Mouse (Mus musculus): ENCODE results near the gene Cdc34. TPM values are rescaled to one million over a fixed set of nuclear protein-coding genes. Genes with fewer than 3 reads are reported as not detected.
A peak's percentile ranks its signal among the peaks of the same experiment; 100 is the strongest.
"Not testable (repeated sequence)": the region's sequence is repeated elsewhere in the genome, so short reads cannot be mapped to it uniquely, and the experiment has no call there.

Cdc34 gene
- total RNA-seq, 2 experiments from 2014 or later = 72.6 to 78.1 TPM

DNA sequence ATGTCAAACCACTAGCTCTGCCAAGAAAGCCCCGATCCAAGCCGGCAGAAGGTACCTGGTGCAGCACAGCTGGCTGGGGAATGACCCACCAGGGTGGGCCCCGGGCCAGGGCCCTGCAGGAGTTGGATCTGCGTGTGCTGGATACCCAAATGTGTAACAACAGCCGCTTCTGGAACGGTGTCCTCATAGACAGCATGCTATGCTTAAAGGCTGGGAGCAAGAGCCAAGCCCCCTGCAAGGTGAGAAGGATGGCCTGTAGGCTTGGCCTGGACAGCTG, 12.3 kb downstream of the Cdc34 start:
- no peak for DNase-seq (ENCODE audit: low spot score in 2 of 2)

DNA sequence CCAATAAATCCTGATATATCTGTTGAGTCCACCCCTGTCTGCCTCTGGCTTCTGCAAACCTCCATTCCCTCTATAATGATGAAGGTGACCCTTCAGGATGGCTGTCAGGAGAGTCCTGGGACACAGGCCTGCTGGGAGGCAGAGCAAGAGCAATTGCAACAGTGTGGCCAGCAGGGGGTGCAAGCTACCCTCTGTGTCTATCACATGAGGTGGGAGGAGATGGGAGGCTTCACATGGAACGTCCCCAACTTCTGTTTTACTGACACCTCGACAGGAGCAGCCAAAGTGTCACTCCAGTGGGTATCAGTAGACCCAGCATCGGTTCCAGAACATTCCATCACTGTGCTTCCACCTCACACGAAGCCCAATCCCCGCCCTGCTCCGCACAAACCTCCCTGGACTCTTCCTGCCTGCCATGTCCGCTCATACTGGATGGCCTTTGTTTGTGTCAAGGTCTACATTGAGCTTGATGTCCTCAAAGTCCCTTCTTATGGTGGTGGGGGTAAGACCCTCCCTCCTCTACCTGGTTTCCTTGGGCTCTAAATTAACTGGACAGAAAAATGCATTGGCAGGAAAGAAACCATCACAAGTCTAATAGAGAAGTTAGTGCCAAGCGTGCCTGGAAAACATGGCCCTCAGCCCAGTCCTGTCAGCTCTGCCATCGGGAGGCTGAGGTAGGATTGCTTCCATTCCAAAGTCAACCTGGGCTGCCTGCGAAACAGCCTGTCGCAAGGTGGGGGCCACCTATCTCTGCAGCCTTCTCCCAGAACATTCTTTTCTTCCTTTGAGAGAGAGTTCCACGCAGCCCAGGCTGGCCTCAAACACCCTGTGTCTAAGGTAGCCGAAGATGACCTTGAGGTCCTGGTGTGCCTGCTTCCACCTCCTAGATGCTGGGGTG, 13.5 kb downstream of the Cdc34 start:
- DNase-seq (ENCODE audit: low spot score in 2 of 2) = peak; percentile 56 to 72

DNA sequence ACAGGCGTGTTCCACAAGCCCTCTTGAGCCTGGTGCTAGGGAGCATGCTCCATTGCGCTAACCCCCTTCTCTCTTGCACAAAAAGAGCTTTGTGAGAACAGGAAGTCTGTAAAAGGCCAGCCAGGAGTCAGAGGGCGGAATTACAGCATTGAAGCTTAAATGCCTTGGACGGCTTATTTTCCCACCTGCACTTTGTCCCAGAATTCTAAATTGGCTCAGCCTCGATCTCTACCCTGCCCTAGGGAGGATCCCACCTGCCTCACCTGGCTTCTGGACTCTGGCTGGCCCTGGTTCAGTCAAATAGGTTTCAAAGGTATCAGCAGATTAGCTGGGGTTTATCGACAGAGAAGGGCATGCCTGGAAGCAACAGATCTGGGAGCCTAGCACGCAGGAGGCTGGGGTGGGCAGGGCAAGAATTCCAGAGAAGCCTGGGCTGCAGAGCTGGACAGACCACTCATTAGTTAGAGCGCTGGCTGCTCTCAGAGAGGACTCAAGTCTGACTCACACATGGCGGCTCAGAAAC, 14.2 kb downstream of the Cdc34 start:
- no peak for DNase-seq (ENCODE audit: low spot score in 2 of 2)

DNA sequence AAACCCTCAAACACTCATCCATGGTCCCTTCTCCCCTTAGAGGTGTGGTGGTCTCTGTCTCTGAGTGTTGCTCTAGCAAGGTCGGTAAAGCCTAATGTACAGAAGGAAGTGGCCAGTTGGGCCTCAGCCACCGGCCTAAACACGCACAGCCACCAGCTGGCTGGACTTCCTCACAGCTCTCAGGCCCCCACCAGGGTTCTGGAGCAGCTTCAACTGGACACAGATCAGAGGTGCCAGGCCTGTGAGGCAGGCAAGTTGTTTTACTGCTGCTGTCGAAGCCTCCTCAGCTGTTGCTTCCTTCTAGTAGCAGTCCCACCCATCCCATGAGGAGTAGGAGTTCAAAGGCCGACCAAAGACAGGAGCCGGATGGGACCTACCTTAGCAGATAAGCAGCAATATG, 15.9 kb downstream of the Cdc34 start:
- DNase-seq (ENCODE audit: low spot score in 2 of 2) = no peak

DNA sequence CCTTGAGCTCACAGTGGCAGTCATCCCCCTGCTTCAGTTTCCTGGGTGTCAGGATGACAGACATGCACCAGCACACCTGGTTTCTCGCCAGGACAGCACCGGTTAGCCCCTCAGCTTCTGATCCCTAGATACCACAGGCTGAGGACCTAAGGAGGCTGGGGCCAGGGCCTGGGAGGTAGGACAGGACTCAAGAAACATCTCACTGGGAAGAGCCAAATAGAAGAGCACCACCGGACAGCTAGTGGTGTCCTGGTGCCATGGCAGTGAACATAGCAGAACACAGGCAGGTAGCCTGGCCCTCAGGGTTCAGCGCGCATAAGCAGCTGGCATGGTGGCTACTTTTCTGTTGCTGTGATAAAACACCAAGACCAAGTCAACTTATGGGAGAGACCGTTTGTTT, 16.5 kb downstream of the Cdc34 start:
- no peak for DNase-seq (ENCODE audit: low spot score in 2 of 2)

DNA sequence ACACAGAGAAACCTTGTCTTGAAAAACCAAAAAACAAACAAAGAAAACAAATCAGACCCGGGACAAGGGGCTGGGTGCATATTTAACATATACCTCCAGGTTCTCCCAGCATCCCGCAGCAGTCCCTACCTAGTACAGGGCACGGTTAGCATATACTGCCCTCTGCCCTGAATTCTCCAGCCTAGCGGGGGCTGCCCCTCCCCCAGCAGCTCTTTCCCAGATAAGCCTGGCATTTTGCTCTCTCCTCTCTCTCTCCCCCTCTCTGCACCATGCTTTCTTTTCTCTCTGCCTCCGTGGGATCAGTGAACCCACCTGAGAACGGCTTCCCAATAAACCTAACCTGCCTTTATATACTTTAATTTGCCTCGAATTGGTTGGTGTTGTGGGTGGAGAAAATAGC, 18.7 kb downstream of the Cdc34 start:
- DNase-seq (ENCODE audit: low spot score in 2 of 2) = no peak

DNA sequence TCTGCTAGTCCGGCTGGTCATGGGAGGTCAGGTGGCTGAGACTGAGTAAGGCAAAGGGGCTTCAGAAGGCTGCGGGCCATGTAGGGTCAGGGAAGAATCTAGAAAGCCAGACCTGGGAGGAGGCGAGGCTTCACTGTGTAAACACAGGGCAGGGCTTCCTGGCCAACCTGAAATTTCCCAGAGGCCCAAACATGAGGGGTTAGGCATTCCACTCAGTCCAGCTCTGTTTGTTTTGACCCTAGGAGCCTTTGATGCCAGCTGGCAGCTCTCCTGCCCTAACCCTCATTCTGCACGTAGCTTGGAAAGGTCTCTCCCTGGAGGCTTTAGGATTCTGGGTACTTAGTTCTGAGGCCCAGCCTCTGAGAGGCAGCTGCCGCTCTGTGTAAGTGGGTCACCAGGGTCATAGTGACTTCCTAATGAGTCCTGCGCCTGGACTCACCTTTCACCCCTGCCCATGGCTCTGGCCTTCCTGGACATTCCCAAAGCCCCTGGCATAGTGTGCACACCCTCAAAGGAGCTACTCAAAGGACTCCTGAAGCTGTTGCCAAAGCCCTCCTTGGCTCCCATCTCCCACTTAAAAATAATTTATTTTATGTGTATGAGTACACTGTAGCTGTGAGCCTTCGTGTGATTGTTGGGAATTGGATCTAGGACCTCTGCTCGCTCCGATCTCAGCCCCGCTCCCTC, 19.6 kb downstream of the Cdc34 start:
- no peak for DNase-seq (ENCODE audit: low spot score in 2 of 2)

DNA sequence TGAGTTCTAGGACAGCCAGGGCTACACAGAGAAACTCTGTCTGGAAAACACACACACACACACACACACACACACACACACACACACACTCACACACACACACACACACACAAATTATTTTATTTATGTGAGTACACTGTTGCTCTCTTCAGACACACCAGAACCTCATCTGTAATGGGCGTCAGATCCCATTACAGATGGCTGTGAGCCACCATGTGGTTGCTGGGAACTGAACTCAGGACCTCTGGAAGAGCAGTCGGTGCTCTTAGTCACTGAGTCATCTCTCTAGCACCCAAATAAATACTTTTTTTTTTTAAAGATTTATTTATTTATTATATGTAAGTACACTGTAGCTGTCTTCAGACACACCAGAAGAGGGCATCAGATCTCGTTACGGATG, 21.0 kb downstream of the Cdc34 start:
- DNase-seq (ENCODE audit: low spot score in 2 of 2) = not testable (repeated sequence)

DNA sequence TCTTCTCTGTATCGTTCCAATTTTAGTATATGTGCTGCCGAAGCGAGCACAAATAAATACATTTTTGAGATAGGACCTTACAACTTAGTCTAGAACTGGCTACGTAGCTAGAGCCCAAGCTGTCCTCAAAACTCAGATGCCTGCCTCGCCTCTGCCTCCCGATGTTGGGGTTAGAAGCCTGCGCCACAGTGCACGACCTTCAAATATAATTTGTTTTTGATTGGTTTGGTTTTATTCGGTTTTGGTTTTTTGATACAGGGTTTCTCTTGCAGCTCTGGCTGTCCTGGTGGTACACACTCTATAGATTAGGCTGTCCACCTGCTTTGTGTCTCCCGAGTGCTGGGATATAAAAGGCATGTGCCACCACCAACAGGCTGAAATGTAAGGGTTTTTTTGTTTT, 21.5 kb downstream of the Cdc34 start:
- DNase-seq (ENCODE audit: low spot score in 2 of 2) = no peak

DNA sequence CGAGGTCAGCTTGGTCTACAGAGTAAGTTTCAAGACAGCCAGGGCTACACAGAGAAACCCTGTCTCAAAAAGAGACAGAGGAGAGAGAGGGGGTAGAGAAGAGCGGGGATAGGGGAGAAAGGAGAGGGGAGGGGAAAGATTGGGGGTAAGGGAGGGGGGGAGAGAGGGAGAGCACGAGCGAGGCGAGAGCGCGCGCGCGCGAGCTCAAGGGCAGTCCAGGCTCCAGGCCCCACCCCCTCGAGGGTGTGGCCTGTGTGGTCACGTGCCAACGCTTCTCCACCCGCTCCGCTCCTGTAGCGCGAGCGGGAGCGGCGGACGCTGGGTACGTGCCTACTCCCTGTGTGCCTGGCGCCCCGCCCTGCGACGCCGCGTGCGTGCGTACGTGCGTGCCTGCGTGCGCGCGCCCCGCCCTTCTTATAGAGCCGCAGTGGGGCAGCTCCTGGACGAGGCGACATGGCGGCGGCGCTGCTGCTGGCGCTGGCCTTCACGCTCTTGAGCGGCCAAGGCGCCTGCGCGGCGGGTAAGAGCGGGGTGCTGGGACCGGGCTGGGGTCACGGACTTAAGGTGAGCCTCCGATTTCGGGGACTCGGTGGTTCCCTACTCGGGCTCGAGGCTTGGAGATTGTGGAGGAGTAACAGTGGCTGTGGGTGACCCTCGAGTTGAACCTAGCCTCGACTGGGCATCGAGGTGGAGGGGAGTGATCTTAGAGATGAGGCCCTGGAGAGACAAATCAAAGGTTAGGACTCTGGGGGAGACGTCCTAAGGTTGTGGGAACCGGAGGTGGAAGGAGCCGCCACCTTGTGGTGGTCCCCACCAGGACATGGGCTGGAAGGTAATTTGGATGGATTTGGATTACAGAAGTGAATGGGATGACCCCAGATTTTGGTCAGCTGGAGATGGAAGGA, 22.3 kb downstream of the Cdc34 start, which contains the start of gene Bsg:
Bsg (plus strand) TSS at position 427 of the 905 bp plus-strand sequence.
- peak; percentile 96 for DNase-seq (ENCODE audit: low spot score in 2 of 2)

DNA sequence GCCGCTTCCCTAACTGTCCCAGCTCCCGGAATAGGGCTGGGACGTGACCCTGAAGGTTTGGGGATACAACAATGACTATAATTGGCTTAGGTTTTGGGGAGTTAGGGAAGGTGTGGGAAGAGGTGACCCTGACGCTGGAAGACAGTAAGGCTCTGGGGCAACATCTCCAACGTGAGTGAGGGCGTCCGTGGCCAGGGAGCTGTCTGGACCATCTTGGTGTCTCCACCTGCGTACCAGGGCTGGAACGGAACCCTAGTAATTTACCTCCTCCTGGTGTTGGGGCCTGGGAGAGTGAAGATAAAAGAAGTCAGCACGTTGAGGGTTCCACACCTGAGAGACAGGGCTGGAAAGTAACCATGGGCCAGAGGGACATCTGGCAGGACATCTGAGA, 23.0 kb downstream of the Cdc34 start:
- DNase-seq (ENCODE audit: low spot score in 2 of 2) = no peak

DNA sequence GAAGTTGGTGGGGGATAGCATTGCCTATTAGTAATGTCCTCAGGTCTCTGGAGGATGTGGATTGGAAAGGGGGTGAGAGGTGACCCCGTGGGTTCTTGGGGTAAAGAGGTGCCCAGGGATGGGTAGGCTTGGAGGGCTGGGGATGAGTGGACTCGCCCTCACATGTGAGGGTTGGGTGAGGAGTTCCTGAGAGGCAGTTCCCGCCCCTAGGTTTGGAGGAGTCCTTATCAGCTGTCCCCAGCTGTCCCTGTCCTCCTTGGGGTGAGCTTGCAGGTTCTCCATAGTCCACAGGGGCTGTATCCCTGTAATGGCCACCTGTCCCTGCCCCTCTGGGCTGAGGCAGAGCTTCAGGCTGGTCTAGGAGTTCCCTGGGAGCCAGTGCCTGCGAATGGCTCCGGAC, 24.0 kb downstream of the Cdc34 start:
- DNase-seq (ENCODE audit: low spot score in 2 of 2) = no peak

DNA sequence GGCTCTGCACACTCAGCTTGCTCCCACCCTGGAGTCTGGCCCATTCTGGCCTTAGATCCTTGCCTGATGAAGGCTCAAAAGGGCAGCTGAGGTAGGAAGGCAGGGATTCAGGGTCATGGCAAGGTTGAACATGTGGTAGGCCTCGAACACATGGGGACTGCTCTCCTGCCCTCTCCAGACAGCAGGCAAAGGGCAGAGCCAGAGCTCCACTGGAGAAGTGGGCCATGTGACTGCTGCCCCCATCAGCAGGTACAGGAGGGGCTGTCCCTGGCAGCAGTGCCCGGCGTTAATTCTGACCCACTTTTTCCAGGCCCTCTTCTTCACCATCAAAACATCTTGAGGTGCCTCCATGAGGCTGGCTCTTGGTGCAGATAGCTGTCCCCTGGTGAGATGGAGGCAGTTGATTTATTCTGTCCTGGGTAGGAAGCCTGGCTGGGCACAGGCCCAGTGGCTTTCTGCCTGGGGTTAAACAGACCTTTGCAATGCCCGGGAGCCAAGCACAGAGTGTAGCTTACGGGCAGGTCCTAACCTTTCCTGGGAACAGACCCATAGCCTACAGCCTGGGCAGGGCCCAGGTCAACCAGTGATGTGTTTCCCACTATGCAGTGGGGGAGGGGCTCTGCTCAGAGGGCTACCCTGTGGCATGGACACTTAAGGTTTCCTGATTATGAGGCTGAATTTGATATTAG, 24.6 kb downstream of the Cdc34 start:
- no peak for DNase-seq (ENCODE audit: low spot score in 2 of 2)

DNA sequence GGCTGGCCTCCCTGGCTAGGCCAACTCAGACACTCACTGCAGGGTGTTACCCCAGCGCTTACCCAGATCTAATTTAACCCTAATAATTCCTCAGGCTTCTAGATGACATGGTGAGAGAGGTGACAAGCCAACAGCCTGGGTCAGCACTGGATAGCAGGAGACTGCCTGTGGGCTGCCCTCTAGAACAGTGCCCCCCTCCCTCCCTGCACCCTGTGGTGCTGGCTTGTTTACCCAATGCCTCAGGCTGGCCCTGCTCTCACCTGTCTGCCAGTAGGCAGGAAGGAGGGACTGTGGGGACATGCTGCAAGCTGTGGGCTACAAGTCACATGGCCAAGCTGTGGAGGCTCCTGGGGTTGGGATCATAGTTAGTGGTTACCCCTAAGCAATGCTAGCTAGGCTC, 25.2 kb downstream of the Cdc34 start:
- no peak for DNase-seq (ENCODE audit: low spot score in 2 of 2)

DNA sequence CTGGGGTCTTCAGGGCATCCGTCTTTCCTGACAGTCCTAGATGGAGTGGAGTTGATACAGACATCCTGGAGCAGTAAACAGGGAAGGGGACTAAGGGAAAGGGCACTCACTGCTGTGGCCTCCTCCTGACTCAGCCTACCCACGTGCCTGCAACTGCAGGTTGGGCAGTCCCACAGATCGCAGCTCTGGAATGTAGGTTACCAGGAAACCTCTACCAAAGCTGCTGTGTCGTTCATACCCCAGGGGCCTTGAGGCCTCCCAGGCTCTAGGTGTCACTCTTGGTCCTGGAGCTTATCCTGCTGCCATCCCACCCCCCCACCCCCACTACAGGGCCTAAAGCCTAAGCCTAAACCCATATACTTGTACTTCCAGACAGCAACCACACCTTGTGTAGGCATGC, 25.8 kb downstream of the Cdc34 start:
- no peak for DNase-seq (ENCODE audit: low spot score in 2 of 2)

DNA sequence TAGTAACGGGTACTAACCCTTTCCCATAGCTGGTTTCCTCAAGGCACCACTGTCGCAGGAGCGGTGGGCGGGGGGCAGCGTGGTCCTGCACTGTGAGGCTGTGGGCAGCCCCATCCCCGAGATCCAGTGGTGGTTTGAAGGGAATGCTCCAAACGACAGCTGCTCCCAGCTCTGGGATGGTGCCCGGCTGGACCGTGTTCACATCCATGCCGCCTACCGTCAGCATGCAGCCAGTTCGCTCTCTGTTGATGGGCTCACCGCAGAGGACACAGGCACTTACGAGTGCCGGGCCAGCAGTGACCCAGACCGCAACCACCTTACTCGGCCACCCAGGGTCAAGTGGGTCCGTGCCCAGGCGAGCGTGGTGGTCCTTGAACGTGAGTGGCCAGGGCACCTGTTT, 26.7 kb downstream of the Cdc34 start:
- DNase-seq (ENCODE audit: low spot score in 2 of 2) = no peak

DNA sequence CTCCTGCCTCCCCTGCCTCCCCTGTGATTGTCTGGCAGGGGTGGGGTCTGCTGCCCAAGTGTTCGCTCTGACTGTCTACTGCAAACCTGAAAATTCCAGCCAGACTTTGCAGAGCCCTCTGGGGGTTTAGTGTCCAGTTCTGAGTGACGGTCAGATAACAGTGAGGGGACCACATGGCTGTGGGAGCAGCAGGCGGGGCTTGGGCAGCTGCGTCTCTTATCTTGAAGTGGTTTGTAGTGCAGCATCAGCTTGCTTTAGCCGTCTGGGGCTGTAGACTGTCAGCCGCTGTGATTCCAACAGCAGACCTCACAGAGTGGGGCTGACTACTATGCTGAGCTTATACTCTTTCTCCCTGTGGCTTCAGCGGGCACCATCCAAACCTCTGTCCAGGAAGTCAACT, 27.3 kb downstream of the Cdc34 start:
- no peak for DNase-seq (ENCODE audit: low spot score in 2 of 2)

DNA sequence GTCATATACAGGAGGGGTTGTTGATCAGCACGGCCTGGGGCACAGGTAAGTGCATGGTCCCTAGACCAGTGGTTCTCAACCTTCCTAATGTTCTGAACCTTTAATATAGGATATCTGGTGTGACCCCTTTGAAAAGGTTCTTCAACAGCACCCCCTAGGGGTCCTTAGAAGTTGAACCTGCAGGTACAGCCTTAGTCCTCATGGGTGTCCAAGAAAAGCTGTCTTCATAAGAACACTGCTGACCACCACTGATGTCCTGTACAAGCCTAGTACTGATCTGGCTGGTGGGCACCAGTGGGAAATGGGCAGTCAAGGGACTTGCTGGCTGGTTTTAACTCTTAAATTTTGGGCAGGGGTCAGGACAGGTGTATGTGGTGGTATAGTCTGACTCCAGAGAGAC, 30.0 kb downstream of the Cdc34 start:
- no peak for DNase-seq (ENCODE audit: low spot score in 2 of 2)

DNA sequence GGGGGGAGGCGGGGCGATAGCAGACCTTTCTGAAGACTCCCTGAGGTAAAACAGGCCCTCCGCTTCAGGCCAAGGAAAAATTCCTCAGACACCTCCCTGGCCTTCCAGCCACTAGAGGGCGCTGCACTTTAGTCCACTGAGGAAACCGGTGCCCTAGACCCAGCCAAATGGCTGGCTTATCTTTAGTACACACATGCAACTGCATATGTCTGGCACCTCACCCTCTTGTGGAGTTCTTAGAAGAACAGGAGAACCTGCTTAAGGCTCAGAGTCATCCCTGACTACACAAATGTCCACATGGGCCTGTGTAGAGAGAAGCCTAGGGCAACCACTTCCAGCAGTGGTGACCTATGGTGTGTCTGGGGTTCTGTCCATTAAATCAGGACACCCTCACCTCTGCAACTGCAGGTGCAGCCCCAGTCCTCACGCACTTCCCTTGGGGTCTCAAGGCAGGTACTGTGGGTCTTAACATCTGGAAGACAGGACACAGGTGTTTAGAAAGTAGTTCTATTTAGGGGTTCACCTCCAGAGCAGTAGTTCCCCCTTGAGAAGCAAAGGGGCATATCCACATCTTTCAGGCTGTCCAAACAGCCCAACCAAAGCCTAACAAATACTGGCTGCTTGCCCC, 30.6 kb downstream of the Cdc34 start:
- peak; percentile 73 to 80 for DNase-seq (ENCODE audit: low spot score in 2 of 2)

DNA sequence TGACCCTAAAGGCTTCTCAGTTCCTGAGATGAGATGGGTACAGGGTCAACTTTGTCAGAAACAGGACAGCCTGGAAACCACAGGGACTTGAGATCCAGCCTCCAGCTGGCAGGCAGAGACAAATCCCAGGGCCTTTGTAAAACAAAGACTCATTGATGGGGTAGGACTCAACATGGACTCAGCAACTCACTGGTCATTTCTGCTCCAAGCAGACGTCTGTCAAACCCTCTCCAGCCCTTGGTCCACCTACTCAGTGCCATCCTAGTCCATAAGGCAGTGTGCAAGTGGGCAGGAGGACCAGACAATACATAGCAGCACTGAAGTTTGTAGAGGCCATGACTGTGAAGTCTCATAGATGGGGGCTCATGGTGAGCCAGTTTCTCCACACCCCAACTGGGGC, 31.2 kb downstream of the Cdc34 start:
- no peak for DNase-seq (ENCODE audit: low spot score in 2 of 2)

DNA sequence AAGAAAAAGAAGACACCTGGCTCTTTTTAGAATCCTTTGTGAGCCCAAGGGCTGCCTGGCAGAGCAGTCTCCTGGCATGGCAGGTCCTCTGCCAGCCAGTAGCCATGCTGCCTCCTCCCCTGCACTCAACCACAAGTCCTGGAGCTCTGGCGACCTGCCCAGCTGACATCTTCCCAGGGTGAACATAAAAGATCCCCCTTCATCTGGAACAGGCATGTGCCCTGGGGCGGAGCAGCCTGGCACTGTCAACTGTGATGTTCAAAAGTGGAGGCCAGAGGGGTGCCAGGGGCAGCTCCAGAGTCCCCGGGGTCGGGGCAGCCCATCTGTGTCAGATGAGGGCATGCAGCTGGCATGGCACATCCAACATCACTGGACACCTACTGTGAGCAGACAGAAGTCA, 33.0 kb downstream of the Cdc34 start:
- no peak for DNase-seq (ENCODE audit: low spot score in 2 of 2)

Measured in adrenal gland, postnatal 4 days (tissue).